Mouse (Mus musculus) embryonic fibroblast, embryonic 13.5 days (primary cell): Measurements from ENCODE around the gene Arid5b. TPM values are rescaled to one million over a fixed set of nuclear protein-coding genes. Genes with fewer than 3 reads are reported as not detected.

ENCODE experiments used
- H3K27ac ChIP-seq: 2 replicates; pipeline ENCODE4 v1.5.1; 2012; ENCODE audit warnings: low read length, control low read depth, inconsistent platforms; ENCODE audit not compliant: insufficient read depth
- H3K4me1 ChIP-seq: 2 replicates; pipeline ENCODE4 v1.6.1; 2011; ENCODE audit warnings: low read length; ENCODE audit not compliant: control insufficient read depth, insufficient read depth
- H3K4me3 ChIP-seq: 2 replicates; pipeline ENCODE4 v1.5.1; 2011; ENCODE audit warnings: mild to moderate bottlenecking, control low read depth, low read length; ENCODE audit not compliant: insufficient read depth
- CTCF ChIP-seq: IDR thresholded peaks from 2 replicates; pipeline ENCODE4 v1.5.1; 2011; ENCODE audit warnings: mild to moderate bottlenecking, control low read depth, low read length, moderate library complexity, borderline replicate concordance; ENCODE audit not compliant: insufficient read depth
- POLR2A ChIP-seq: IDR thresholded peaks from 2 replicates; pipeline ENCODE4 v1.6.1; 2011; ENCODE audit warnings: low read depth, mild to moderate bottlenecking, control low read depth, low read length, moderate library complexity
- polyA plus RNA-seq: library from polyadenylated mRNA; stranded (reverse); fragments of >200 nt; gene quantifications from 2 replicates; pipeline ENCODE4 v1.2.4, GENCODE M21; 2011; ENCODE audit warnings: low read depth; ENCODE audit not compliant: missing spikeins, insufficient read length

Arid5b gene
- polyA plus RNA-seq, 1 experiment: 80.2 TPM

DNA sequence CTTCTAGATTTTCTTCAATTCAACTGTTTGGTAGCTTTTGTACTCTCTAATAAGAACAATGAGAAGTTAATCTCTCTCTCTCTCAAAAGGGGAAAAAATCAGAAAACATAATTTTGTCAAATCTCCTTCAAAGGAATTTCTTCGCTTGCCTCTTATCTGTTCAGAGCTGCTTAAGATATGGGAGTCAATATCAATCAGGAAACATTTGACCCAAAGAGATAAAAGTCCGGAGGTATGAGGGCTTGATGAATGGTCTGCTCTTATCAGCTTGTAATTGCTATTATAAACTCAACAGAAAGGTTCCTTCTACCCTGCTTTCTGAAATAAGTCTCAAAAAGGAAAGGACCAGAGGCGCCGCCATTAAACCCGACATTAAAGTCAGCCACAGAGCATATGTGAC, 120.0 kb downstream of the Arid5b start:
- H3K4me3 ChIP-seq: no peak overlapping the region
- no peak for TF ChIP-seq CTCF
- no peak for TF ChIP-seq POLR2A

DNA sequence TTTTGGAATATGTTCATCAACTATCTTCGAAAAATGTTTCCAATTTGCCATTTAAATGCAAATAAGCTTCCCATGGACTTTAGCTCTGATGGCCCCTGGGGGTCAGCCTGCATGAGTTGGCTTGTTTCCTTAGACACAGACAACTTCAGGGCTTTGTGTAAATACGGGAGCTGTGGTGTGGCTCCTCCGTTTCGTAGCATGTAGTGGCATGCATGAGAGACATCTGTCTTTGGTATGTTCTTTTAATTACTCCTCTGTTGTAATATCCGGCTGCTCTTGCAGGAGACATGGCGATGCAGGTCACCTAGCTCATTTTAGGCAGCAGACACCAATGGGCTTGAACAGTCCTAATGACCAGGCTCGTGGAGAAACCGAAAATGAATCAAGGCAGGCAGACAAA, 121.0 kb downstream of the Arid5b start:
- TF ChIP-seq POLR2A (no peak), CTCF (no peak)
- H3K4me1 ChIP-seq: peaks cover 23% of the 10 kb centered on the region
- no peak overlapping the region for H3K4me3 ChIP-seq
- H3K27ac ChIP-seq: peak overlapping the region; percentile 86

More for the DNA sequence above, 120.0 kb downstream of the Arid5b start:
- Histone ChIP-seq H3K27ac (no peak overlapping the region), H3K4me1 (peaks cover 23% of the 10 kb centered on the region)

DNA sequence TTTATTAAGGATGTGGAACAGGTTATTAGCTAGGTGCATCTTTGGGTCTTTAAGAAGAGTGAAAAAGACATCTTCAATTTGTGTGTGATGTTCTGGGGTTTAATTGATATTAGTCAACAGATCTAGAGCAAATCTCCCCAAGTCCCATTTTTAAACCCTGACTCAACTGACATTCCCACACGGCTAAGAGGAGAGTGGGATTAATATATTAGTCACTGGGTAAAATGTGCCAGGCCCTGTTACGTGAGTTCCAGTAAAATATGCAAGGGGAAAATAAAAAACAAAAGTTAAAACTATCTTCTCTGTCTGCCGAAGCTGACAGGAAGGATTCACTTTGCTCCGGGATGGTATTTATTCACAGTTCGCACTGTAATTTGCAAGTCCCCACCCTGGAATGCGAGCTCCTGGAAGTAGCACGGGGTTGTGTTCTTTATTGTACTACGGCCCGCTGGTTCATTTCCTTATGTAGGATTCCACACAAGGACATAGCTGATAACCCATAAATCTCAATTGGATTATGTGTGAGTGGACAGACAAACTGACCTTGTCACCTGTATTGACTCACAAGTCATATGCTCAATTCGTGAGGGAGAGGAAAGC, 121.8 kb downstream of the Arid5b start:
- Histone ChIP-seq H3K4me1 (peaks cover 23% of the 10 kb centered on the region), H3K4me3 (no peak overlapping the region), H3K27ac (peak overlapping the region; percentile 86)
- no peak for TF ChIP-seq POLR2A
- TF ChIP-seq CTCF: no peak

DNA sequence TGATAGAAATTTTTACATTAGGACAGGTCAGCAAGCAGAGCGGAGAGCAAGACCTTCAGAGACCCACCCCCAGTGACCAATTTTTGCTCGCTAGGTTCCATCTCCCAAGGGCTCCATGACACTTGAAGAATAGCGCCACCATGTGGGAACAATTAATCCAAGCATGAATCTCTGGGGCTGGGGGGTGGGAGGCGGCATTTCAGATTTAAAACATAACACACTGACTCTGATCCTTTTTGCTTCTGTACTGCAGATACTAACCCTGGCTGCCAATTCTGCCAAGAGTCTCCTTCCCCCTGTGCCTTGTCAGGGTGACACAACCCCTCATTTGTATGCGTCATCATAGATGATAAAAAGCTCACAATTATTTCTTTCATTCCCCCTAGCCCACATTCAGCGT, 122.4 kb downstream of the Arid5b start:
- Histone ChIP-seq H3K27ac (peak overlapping the region; percentile 86), H3K4me3 (no peak overlapping the region), H3K4me1 (peaks cover 23% of the 10 kb centered on the region)
- no peak for TF ChIP-seq CTCF
- no peak for TF ChIP-seq POLR2A

DNA sequence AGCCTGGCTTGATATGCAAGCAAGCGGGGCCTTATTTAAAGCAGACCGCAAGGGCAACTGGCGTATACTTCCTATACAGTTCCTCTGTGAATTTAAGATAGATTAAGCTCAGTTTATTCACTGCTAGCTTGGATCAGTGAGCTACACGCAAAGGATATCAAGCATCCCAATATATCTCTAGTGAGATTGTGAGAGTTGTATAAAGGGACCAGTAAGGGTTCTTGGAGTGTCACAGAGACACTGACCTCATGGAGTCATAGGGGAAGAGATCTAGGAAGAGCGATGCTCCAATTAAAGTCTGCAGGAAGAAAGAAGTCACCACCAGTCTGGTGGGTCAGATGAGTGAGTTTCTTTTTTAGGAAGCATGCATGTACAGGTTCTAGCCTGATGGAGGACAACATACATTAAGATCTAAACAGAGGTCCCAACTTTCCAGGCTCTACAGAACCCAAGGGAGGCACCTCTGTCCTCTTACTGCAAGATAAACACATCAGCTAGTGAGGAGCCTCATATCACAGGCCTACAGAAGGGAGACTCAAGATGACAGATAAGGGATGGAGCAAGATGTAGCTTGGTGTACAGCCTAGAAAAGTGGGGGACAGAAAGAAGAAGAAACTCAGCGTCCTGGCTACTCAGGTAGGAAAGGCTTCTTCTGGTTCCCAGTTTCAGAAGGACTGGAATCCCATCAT, 123.0 kb downstream of the Arid5b start:
- H3K4me1 ChIP-seq: peaks cover 23% of the 10 kb centered on the region
- TF ChIP-seq CTCF (no peak), POLR2A (no peak)

DNA sequence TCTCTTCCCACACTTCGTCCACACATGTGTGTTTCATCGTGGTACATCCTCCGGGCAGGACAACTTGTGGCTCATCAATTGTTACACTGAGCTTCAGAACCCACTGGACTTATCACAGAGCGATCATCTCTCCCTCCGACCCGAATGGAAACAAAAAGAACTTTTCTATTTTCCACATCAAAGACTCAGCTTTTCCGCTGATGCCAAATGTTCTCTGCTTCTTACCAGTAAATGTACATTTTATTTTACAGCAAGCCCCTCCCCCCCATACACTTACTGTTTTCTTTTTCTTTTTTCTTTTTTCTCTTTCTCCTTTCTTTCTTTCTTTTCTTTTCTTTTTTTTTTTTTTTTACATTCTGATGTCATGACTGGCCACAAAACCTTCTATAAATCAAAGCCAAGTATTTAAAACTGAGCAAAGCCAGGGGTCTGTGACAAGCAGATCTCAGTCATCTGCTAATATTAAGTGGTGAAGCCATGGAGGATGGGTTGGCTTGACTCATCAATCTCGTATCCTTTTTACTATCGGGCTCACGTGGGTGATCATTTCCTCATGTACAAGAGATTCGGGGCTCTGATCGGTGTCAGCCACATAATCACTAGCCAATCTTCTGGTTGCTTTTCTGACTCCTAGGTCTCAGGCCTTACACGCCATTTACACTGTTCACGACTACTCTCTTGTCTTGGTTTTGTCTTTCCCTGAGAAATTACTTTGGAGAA, 124.3 kb downstream of the Arid5b start:
- Histone ChIP-seq H3K4me3 (no peak overlapping the region), H3K4me1 (peaks cover 23% of the 10 kb centered on the region), H3K27ac (no peak overlapping the region)
- TF ChIP-seq POLR2A (no peak), CTCF (no peak)

More for the DNA sequence above, 123.0 kb downstream of the Arid5b start:
- peak overlapping the region; percentile 86 for H3K27ac ChIP-seq
- no peak overlapping the region for H3K4me3 ChIP-seq

DNA sequence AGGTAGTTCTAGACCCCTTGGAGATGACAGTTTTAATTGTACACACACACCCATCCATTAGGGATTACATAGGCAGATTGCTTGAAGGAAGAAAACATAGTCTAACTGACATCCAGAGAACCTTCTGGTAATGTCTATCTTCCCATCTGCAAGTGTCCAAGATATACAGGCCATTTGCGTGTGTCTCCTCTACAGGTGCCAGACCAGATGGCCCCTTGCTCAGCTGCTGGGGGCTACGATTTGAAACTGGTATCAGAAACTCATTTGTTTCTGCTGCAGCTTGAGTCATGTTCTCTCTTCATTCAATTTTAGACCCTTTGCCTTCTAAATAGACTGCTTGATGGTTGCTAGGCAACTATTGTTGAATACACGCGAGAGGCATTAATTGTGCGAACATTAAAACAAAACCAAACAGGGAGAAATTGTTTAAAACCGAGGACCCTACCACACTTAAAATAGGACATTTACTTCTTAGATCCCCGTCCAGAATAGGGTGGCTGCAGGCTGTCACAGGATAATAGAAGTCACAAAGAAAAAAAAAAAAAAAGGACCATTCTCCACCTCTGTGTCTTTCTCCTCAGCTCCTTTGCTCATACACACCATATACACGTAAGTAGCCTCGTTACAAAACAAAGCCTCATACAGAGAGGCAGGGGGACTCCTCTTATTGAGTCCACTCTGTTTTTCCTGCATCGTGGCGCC, 125.0 kb downstream of the Arid5b start:
- no peak for TF ChIP-seq CTCF
- no peak overlapping the region for H3K4me3 ChIP-seq
- no peak overlapping the region for H3K27ac ChIP-seq
- peaks cover 24% of the 10 kb centered on the region for H3K4me1 ChIP-seq

DNA sequence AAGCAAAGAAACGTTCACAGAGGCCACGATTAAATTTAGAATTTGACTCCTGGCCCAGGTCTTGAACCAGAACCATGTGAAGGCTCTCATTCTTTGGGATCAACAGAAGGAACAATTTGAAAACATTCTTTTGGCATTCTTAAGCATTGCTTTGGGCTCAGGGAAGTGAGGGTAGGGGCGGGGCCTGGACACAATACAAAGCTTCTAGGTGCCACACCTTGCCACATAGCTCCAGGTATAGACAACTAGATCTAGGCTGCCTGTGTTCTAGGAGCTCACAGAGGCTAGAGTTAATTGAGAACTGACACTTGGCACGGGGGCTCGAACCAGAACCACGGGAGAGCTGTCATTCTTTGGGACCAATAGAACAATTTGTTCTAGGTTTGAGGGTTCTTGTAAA, 130.0 kb downstream of the Arid5b start:
- H3K27ac ChIP-seq: peak overlapping the region; percentile 89
- TF ChIP-seq CTCF (no peak), POLR2A (no peak)
- H3K4me3 ChIP-seq: no peak overlapping the region
- peaks cover 22% of the 10 kb centered on the region for H3K4me1 ChIP-seq

DNA sequence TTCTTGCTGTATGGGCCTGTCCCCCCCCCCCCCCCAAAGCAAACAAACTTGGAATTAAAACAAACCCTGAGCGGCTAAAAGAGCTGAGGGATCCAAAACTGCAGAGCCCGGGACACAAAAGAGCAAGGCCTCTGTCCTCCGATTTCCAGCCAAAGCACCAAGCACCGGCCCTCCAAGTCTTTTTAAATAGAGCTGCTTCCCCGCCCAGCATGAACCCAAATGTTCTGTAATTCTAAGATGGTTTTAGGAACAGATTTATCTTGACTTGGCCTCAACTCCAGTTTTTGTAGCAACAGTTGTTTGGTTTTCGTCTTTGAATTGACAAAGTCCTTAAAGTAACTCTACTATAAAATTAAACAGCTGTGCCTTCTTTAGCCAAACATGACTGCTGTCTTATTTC, 130.8 kb downstream of the Arid5b start:
- H3K4me3 ChIP-seq: no peak overlapping the region
- H3K27ac ChIP-seq: peak overlapping the region; percentile 89
- TF ChIP-seq CTCF: no peak
- TF ChIP-seq POLR2A: no peak
- peaks cover 22% of the 10 kb centered on the region for H3K4me1 ChIP-seq
